Mouse (Mus musculus): ENCODE data around the gene Cuta.
A peak's percentile ranks its signal among the peaks of the same experiment; 100 is the strongest.
"Not testable (repeated sequence)": the region's sequence is repeated elsewhere in the genome, so short reads cannot be mapped to it uniquely, and the experiment has no call there.

Gene Cuta

DNA sequence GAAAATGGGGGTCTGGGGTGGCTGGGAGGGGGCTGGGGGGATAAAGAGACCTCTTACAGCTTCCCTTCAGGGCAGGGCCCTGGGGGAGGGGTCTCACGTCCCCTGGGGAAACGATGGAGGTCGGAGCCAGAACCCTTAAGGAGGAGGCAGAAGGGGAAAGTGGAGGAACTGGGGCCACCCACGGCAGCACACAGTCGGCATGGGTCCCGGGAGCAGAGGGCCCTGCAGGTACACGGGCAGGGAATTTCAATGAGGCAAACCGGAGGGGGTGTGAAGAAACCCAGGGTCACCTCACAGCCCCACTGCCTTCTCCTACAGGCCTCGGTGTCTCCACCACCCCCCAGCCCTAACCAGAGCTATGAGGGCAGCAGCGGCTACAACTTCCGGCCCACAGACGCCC is 2.9 kb downstream of the Cuta start:
- DNase-seq (ENCODE audit: low spot score), result no peak

DNA sequence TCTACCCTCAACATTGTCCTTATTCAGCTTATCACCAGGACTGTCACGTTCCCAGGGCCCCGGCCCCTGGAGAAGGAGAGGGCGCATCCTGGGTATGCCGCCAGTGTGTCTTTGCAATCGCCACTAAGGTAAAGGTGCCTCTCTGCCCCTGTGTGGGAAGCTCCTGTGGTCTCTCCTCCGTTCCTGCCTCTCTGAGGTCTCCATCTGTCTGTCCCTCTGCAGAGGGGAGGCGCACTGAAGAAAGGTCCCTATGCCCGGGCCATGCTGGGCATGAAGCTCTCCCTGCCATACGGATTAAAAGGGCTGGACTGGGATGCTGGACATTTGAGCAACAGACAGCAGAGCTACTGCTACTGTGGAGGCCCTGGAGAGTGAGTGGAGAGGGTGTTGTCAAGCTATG is 4.3 kb downstream of the Cuta start:
- DNase-seq (ENCODE audit: low spot score), result no peak

DNA sequence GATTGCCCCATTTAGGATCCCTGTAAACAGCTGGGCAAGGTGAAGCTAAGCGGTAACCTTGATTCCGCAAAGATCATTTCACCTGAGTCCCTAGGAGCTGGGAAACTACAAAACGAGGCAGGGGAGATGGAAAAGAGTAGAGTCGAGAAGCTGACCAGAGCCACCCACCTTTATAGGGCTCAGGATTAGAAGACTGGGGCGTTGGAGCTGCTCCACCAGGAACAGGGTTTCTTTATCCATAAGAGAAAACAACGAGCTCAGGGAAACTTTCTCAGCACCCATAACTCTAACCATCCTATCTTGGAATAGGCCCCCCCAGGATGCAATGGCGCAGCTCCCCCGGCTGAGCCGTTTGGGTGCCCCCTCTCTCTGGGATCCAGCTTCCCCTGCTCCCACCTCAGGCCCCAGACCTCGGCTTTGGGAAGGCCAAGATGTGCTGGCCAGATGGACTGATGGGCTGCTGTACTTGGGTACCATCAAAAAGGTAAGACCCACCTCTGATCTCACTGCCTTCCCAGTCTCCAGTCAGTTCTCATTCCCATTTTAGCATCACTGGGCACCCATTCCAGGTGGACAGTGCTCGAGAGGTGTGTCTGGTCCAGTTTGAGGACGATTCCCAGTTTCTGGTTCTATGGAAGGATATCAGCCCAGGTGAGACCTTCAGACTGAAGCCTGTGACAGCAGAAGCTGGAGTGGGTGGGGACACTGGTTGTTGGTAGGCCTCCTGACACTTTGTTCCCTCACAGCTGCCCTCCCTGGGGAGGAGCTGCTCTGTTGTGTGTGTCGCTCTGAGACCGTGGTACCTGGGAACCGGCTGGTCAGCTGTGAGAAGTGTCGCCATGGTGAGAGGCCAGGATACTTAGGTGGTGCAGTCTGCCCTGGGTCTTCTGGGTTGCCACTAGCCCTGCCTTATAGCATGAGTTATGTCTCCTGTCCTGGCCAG is 5.2 kb downstream of the Cuta start:
- no peak for DNase-seq (ENCODE audit: low spot score)

DNA sequence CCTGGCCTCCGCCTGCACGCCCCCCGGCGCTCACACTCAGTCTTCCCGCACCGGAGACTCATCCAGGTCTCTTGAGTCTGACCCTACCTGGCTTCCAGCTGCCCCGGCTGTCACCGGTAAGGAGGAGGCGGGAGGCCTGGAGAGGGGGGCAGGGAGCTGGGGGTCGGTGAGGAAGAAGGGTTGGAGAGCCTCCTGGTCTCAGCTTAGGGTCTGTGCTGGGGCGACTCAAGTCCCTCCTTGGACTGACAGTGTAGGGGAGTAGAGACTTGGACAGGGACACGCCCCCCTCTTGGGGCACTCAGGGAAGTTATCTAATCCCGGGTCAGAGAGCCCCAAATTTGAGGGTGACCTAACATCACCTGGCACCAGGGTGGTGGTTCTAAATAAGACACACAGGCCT is 6.0 kb downstream of the Cuta start:
- DNase-seq (ENCODE audit: low spot score), result no peak

DNA sequence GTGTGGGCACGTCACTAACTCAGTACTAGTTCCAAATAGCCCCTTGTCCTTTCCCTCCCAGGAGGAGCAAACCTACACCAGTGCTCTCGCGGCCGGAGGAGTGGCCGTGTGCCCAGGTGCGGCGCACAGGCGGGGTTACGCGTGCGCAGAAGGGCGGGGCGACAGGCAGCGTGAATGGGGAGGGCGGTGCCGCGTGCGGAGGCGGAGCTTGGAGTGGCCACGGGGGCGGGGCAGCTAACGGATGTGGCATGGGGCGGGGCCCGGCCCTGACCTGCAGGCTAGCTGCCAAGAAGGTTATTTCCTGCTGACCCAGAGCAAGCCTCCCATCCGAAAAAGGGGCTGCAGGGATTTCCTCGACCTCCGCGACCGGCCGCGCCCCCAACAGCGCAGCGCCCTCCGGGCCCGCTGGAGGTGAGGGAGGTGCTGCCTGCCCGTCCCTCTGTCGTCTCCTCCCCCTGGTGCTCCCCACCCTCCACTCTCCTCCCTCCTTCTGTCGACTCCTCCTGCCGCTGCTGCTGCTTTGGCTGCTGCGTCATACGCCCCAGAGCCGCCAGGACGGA is 6.5 kb downstream of the Cuta start, which contains the start of gene Phf1:
Phf1 (plus strand) TSS at position 214 of the 560 bp plus-strand sequence.
- peak; percentile 97 for DNase-seq (ENCODE audit: low spot score)

DNA sequence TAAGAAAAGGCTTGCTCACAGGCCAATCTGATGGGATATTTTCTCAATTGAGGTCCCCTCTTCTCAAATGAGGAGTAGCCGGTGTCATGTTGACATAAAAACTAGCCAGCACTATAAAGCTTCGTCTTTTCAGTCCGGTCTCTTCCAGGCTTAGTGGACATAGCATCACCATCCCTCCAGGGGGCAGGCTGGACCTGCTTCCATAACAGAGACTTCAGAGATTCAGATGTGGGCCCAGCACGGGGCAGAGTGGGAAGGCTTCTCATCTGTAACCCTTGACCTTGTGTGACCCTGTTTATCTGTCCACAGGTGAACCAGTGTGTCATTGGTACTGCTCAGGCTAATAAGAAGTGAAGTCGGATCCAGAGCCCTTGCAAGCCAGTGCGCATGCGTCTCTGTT is 7.6 kb downstream of the Cuta start:
- DNase-seq (ENCODE audit: low spot score), result not testable (repeated sequence)

DNA sequence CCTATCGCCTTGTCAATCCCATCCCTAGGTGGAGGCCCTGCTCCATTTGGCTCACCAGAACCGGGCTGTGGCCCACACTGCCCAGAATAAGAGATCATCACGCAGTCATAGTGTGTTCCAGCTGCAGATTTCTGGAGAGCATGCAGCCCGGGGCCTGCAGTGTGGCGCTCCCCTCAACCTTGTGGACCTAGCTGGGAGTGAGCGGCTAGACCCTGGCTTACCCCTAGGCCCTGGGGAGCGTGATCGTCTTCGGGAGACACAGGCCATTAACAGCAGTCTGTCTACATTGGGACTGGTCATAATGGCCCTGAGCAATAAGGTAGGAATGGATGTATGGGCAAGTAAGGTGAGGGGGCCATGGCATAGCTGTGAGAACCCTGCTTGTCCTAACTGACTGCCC is 14.0 kb downstream of the Cuta start:
- DNase-seq (ENCODE audit: low spot score), result not testable (repeated sequence)

DNA sequence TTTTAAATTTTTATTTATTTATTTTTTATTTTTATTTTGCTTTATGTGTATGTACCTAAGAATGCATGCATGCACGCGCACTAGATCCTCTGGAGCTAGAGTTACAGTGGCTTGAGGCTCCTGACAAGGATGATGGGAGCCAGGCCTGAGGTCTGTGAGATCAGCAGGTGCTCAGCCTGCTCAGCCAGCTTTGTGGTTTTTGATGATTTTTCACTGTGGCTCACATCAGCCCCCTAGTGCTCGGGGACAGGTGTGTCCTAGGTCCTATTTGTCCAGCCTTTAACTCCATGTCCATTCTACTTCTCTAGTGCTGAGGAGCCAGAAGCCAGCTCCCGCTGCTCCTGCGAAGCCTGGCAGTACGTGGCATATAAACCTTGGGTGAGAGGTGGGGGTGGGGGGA is 17.0 kb downstream of the Cuta start:
- DNase-seq (ENCODE audit: low spot score), result not testable (repeated sequence)

DNA sequence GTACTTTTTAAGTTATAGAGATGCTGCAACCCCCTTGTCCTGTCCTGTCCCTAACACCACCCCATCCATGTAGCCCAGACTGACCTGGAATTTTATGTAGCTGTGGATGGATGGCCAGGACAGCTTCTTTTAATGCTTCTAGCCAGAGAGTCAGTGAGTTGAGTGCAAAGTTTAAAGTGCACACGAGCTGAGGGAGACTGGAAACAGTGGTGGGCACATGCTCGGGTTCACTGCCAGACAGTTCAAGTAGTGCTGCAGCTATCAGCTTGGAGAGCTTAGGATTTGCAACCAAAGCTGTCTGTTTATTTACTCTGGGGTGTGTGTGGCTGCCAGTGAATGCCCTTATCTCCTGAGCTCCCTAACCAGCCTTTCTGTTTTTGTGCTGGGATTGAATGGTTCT is 19.9 kb downstream of the Cuta start:
- DNase-seq (ENCODE audit: low spot score), result not testable (repeated sequence)

DNA sequence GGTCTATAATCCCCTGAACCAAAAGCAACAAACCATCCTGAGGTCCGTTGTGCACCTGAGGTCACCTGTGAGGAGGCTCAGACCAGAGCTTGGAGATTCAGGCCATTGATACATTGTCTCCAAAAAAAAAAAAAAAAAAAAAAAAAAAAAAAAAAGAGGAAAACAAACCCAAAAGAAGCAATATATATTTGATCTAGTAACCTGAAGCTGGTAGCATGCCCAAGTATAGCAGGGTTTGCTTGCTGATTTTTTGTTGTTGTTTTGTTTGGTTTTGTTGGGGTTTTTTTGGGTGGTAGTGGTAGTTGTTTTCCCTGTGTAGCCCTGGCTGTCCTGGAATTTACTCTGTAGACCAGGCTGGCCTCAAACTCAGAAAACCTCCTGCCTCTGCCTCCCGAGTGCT is 21.0 kb downstream of the Cuta start:
- no peak for DNase-seq (ENCODE audit: low spot score)

DNA sequence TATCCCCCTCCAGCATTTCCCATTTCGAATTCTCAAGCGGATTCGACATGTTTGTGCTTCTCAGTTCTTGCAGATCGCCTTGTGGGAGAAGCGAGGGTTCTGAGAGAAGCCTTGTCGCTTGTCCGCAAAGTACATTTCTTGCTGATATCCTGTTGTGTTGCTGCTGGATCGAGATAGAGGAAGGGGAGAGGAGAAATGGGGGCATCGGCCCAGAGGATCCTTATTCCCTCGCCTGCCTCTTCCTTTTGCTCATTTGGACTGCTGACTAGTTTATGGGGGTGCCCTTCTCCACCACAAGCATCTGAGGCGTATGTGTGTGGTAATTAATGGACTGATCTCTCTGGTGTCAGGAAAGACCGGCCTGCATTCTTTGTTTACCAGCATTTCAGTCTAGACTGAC is 21.8 kb downstream of the Cuta start:
- DNase-seq (ENCODE audit: low spot score), result not testable (repeated sequence)

DNA sequence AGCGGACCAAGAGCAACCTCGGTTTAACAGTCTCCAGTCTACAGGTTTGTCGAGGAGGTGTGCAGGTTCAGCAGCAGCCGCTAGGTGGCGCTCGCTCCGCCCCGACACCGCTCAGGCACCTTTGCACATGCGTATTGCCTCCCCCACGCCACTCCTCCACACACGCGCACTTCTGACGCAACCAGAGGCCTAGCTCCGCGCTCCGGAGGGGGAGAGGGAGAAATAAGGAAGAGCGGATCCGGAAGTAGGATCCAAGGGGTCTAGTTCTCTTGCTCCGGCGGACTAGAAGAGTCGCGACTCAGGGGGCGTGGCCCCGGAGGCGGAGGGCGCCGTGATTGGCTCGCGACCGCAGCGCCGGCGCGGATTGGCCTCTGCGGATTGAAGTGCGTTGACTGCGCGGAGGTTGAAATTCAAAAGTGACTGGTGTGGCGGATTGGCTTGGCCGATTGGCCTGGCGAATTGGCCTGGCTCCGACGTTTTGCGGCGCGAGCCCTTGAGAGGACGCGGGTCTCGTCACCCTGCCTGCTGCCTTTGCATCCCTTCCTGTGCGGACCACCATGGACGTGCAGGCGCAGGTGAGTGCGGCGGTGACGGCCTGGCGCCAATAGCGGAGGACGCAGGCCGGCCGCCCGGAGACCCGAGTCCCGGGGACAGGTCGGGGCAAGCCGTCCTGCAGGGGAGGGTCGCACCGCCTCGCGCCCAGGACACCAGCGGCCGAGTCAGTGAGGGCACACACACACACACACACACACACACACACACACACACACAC is 22.5 kb downstream of the Cuta start, which contains the start of gene Kifc5b:
Kifc5b (plus strand) TSS at position 381 of the 772 bp plus-strand sequence.
- DNase-seq (ENCODE audit: low spot score), result peak; percentile 100

DNA sequence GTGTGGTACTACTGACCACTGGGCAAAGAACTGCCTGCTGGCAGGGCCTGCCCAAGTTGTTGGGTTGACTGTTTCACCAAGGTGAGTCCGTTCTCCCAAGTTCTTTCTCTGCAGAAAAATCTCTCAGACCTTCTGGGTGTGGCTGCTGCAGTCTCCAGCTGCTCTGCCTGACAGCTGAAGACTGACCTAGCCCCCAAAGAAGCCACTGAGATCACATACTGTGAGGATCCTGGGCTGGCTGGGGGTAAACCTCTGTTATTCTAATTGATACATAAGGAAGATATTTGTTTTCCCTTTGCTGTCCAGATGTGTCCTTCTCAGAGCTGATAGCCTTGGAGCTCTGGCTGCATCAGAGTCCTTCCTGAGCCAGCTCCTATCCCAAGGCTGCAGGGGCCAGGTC is 24.1 kb downstream of the Cuta start:
- no peak for DNase-seq (ENCODE audit: low spot score)

DNA sequence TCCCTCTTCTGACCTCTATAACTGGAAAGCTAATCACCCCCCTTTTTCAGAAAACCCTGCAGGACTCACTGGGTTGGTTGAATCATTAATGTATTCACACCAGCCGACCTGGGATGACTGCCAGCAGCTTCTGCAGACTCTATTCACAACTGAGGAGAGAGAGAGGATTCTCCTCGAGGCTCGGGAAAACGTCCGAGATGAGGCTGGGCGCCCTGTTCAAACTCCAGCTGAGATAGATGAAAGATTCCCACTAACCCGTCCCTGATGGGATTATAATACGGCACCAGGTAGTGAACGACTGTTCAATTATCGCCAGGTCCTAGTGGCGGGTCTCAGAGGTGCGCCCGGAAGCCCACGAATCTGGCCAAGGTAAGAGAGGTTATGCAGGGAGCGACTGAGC is 31.9 kb downstream of the Cuta start:
- not testable (repeated sequence) for DNase-seq (ENCODE audit: low spot score)

DNA sequence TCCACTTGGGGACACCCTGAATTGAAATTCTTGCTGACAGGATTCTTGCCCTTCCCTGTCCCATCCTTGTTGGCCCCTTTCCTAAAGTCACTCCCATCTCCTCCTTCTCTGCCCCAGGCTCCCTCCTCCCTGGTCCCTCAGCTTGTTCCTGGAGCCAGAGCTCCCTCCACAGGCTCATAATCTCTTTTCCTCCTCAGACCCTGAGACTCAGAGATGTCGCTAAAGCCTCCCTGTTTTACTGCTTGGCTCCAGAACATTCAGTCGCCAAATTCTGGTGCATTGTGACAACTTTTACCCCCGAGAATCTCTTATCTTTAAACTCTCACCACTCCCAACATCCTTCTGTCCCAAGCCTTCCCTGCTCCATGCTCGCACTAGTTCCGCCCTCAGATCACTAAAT is 35.0 kb downstream of the Cuta start:
- DNase-seq (ENCODE audit: low spot score), result no peak

DNA sequence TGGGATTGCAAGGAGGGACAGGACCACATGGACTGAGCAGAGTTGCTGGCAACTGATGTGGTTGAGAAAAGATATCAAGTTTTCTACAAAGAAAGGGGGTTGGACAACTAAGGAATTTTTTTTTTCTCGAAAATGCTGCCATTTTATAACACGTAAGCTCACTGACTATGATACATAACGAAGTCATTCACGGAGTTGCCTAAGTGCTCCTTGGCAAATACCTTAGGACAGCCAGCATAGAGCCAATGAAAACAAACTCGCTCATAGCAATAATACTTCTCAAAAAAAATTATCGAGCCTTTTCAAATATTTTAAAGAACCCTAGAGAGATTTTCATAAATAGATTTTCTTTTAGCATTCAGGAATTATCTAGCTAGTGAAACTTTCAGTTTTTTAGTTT is 38.5 kb downstream of the Cuta start:
- DNase-seq (ENCODE audit: low spot score), result no peak

DNA sequence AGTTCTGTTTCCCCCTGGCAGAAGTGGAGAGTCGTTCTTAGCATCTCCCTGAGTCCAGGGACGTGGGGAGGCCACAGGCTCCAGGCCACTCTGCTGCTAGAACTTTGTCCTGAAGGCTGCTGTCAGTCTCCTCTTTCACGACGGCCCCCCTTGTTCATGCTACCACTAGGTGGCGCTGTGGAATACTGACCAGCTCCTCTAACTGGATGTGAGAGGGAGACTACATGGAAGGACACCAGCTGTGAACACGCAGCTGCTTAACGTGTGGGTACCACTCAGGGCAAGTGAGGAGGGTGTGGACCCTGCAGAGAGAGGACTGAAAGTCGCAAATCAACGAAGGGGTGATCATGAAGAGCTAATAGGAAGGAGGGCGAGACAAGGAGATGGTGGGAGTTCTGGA is 43.8 kb downstream of the Cuta start:
- DNase-seq (ENCODE audit: low spot score), result peak; percentile 72

DNA sequence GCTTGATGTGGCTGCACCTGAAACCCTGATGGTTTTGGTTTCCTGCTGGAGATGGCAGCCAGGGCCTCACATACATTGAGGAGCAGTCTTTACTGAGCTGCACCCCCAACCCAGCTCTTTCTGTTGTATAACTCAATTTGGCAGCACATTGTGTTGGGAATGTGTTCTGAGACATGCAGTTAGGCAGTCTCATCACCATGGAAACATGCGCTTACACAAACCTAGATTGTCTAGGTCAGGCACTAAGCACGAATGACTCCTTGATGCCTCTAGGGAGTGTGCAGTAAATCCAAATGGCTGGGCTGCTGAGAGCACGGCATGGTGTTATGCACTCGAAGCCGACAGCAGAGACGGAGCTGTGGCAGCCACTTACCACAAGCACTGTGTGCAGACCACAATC is 45.0 kb downstream of the Cuta start:
- DNase-seq (ENCODE audit: low spot score), result peak; percentile 46

DNA sequence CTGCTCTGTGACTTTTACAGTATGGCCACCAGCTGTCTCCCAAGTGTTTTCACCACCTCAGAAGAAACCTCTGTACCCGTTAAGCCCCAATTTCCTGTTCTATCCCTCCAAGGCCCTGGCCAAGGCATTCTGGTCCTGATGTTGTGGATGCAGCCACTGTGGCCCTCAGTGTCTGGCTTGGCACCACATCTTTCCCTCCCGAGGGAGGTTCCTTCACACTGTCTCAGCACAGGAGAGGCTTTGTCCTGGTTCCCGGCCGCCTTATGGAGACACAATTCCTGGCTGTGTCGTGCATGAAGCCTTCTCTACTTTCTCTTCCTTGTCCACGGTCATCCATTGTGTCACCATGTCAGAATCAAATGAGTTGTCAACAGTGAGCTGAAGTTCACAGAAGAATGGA is 45.9 kb downstream of the Cuta start:
- no peak for DNase-seq (ENCODE audit: low spot score)

DNA sequence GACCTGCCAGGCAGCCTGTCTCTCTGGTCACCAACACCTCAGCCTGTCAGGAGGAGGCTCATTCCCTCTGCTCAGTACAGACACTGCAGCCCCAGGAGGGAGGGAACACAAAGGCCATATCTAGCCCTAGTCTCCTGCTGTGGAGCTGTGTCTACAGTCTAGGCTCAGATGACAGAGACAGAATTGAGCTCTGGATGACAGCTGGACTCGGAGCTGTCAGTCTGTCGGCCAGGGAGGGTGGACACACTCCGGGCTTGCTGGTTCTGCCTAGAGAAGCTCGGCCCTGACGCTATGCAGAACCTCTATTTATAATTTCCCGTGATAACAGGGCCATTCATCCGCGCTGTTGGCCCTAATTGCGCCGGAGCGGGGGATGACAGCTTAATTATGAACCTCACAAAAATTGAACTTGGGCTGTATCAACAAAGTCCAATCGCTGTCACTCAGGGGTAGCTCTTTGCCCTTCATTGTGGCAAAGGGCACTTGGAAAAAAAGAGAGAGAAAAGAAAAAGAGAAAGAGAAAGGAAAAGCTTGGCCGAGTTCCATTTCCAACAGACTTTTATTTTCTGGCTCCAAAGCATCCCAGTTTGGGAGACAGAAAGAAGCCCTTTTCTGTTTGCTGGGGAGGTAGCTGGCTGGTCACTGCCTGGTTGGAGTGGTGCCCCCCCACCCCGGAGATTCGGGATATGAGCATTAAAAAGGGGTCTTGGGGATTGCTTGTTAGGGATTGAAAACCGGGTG is 46.6 kb downstream of the Cuta start:
- peak; percentile 41 for DNase-seq (ENCODE audit: low spot score)

DNA sequence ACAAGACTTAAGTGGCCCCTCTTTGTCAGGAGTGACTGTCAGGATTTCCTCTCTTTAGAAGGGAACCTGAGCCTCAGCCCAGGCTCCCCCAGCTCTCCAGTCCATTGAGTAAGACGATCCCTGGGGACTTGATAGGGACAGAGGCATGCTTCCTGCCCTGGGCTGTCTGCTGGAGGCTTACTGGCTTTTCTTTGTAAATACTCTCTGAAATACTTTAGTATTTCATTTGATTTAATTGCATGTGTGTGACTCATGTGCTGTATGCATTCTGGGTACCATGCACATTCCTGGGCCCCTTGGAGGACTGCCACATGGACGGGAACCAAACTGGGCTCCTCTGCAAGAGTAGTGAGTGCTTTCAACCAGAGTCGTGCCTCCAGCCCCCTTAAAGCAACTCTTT is 51.4 kb downstream of the Cuta start:
- DNase-seq (ENCODE audit: low spot score), result no peak

All from layer of hippocampus, adult 11-12 months (tissue).